Mouse (Mus musculus): ENCODE data around the gene Ntm. TPM values are rescaled to one million over a fixed set of nuclear protein-coding genes. Genes with fewer than 3 reads are reported as not detected.

Gene Ntm
- polyA plus RNA-seq, 1 experiment: 0.32 TPM

DNA sequence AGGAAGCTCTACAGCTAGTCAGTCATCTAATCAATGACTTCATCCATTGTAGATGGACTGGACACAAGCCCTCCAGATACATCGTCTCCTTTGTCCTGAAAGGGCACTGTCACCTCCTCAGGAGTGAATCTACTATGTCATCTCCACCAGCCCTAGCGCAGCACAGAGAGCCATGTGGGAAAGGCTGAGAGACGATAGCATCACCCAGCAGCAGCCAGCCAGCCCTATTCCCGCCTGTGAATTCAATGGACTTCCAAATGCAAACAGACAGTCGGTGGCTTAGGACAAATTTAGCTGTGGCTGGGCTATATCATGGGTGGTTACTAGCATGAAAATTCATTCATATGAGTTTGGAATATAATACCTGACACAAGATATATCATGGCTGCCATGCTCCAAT lies 70.1 kb downstream of the Ntm start:
- WGBS: 71% methylated on average over 5 of the region's 5 CpGs
- DNase-seq (ENCODE audit: low read depth, low spot score): no peak

DNA sequence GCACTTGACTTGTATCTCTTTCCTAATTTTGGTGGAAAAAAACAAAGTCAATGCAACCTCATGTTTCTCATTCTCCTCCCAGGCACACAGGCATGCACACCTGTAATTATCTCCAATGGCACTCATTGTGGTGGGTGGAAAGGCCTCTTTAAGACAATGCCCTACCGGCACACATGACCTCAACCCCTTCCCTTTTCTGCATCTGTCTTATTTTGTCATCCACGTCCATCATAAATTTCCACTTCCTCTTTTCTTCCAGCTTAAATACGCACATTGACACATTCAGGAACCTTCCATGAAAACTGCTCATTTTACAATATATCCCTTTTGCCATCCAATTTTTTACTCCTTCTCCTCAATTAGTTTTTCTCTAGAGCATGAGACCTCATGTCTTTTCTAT lies 74.2 kb downstream of the Ntm start:
- no peak for DNase-seq (ENCODE audit: low read depth, low spot score)
- 76% methylated on average over 3 of the region's 3 CpGs for WGBS

DNA sequence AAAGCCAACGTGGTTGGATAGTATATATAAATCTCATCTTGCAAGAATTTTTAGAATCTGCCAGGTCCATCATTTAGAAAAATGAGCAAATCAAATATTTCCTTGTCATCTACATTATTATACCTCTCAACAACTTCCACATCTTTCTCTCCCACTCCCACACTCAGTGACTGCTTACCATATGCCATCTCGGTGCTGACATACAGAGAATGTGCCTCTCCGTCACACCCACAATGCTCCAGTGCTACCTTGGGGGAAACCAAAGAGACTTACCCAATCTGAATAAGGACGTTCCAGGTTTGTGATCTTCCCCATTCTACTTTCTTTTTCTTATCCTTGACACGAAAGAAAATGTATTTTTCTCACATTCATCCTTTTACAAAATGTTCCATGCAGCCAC lies 75.0 kb downstream of the Ntm start:
- DNase-seq (ENCODE audit: low read depth, low spot score): no peak
- WGBS: 68% methylated on average over 5 of the region's 5 CpGs

DNA sequence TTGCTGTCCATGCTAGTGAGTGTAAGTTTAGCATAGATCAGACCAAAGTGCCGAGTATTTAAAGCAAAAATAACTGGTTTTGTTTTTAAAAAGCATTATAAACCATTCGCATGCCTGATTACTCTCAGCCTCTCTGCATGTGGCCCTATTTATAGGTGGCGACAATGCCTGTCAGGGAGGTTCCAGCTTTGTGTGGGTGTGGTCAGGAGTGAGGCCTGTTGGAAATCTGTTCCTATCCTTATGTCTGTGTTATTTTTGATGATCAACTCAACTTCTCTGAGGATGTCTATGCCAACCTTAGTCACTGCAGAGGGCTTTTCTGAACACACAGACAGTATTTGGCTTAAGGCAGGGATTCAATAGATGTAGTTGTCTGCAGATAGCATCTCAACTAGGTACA lies 78.9 kb downstream of the Ntm start:
- 71% methylated on average over 3 of the region's 3 CpGs for WGBS
- DNase-seq (ENCODE audit: low read depth, low spot score): no peak

DNA sequence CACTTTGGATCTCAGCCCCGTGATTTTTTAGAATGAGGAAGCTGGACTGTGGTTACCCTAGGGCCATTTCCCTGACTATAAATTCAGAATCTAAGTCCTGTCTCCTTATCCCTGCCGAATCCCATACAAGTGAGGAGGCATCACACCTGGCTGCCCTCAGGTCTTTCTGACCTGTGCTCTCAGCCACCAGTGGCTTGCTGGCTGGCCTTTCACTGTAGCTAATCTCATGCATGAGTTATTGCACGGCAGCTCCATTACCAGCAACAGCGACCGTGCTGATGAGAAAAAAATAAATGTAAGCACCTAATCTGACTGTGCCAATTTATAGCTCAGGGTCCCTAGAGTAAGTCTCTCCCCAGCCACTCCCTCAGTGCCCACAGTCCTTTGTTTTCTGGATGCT lies 81.3 kb downstream of the Ntm start:
- 78% methylated on average over 5 of the region's 5 CpGs for WGBS
- no peak for DNase-seq (ENCODE audit: low read depth, low spot score)

DNA sequence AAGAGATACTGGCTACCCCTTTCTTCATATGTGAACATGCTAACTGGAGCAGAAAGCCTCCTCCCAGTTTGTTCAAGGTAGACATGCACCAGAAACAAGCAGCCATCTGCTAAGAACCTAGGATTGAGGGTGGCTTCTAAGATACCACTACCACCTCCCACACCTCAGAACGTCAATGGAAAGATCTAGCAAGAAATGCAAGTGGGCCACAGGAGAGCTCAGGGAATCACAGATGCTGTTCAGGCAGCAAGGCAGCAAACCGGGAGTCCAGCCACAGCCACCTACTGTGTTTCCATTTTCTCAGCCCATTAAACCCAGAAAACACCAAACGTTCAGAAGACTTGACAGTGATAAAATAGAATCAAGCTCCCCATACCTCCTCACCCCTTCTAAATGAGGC lies 85.4 kb downstream of the Ntm start:
- DNase-seq (ENCODE audit: low read depth, low spot score): no peak
- 75% methylated on average over 3 of the region's 3 CpGs for WGBS

DNA sequence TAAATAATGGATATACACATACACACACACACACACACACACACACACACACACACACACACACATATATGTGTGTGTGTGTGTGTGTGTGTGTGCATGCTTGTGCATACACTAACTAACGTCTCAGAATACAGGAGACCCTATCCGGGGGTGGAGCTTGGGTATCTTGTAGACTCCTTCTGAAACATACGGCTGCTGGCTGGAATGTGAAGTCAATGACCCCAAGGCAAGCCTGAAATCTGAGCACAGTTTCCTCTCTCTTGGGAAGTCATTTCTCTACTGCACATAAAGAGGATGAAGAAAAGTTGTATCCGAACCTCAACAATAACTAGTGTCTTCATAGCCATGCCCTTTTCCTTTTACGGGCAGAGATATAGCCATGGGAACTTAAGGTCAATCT lies 95.2 kb downstream of the Ntm start:
- no peak for DNase-seq (ENCODE audit: low read depth, low spot score)
- WGBS: 63% methylated on average over 5 of the region's 5 CpGs

DNA sequence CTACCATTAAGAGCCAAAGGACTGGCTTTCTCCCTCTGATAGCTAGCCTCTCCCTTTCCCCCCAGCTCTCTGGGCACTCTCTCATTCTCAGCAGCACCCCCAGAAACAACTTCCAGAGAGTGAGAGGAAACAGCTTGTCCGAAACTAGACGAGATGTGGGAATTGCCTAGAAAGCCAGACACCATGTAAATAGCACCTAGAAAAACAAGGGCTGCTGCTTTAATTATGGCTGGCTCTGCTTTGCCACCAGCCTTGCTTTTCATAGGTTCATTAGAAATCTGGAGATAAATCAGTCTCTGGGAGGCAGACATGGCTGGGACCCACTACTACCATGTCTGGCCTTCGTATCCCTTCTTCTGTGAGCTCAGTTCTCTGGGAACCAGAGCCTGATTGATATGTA lies 96.1 kb downstream of the Ntm start:
- no peak for DNase-seq (ENCODE audit: low read depth, low spot score)
- 62% methylated on average over 3 of the region's 3 CpGs for WGBS

DNA sequence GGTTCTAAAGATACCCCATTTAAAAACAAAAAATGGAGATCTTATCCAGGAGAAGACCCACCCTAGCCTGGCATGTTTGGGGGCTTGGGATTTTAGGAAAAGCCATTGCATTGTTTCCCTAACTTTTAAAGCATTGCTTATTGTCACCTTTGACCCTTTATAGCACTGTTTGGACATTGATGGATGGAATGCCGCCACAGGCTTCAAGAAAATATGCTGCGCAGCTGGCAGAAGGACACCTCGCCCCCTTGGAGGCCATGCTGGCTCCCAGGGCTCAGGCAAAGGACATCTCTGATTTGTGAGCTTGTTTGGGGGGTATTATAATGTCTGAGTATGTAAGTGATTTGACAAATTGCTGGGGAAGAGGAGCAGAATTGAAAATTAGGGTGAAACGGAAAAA lies 96.8 kb downstream of the Ntm start:
- WGBS: 40% methylated on average over 4 of the region's 4 CpGs
- no peak for DNase-seq (ENCODE audit: low read depth, low spot score)

DNA sequence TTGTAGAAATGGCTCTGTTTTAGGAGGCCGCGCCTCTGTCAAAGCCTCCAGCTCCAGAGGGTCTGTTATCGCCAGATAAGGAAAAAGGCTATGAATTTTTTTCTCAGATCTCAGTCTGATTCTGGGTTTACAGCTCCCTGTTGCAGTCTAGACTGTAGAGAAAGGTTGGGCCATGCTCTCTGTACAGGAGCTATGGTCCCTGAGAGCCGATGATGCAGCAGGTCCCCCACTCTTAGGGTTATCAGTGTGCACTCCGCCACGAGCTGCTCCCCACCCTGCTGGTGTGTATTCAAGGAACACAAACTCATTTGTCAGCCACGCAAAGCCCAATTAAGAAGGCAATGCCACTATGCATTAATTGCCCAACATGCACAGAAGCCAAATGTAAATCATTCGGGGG lies 97.4 kb downstream of the Ntm start:
- no peak for DNase-seq (ENCODE audit: low read depth, low spot score)
- 58% methylated on average over 8 of the region's 8 CpGs for WGBS

DNA sequence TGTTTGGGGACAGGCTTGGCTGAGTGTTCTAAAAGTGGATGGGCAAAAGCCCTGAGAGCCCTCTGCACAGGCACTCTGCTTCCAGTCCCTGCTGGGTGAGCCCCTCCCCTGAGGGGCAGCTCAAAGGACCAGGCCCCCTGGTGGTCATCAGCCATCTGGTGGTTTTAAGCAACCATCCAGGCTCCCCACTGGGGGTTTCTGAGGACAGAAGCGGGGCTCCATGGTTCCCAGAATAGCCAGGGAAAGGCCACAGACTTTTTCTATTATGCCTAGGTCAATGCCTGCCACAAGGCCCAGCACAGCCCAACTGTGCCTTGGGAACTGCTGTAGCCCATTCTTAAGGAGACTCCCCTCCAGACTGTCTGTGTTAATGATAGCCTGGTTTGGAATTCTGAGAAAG lies 98.1 kb downstream of the Ntm start:
- DNase-seq (ENCODE audit: low read depth, low spot score): no peak
- WGBS: 36% methylated on average over 1 of the region's 1 CpGs

DNA sequence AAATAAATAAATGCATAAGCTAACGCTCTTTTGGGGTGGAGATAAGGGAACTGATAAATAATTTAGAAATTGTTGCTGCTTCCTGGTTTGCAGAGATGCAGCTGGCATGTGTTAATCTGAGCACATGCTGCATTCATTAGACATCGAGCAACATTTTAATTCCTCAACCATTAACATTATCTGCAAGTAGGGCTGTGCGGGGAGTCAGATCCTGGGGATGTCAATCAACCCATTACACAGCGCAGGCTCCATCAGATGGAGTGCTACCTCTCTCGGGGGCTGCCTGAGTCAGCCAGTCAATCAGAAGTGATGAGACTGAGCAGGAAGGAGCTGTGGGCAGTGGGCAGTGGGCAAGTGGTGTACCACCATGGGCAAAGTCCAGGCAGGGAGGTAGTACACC lies 100.5 kb downstream of the Ntm start:
- DNase-seq (ENCODE audit: low read depth, low spot score): no peak
- WGBS: 65% methylated on average over 5 of the region's 5 CpGs

DNA sequence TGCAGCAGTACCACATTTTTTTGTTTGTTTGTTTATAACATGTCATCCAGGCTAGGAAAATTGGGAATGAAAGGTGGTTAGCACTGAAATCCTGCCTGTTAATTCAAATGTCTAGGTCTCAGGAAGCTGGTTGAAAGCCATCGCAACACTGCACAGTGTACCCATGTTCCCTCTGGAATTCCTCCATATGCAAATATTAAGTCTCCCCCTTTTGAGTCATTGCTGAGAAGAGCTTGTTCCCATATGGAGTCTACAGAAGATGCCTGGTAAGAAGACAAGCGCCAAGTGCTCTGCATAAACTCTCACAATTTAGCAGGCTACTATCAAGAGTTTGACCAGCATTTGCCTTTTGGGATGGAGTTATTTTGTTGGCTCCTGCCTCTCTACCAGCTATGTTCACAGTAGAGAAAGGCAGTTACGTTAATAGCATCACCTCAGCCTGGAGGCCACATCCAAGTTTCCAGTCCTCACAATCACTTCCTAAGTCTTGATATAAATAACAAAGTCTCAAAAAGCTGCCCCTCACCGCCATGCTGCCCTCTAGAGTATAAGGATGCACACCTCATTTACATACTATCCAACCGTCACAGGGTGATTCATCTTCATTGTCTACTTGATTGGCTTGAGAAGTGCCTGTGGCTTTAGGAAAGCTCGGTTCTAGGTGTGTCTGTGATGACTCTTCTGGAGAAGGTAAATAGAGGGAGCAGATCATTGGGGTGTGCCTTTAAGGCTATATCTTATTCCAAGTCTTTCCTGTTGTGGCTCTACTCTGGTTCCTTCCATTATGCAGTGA lies 103.5 kb downstream of the Ntm start:
- 81% methylated on average over 6 of the region's 6 CpGs for WGBS
- DNase-seq (ENCODE audit: low read depth, low spot score): no peak

DNA sequence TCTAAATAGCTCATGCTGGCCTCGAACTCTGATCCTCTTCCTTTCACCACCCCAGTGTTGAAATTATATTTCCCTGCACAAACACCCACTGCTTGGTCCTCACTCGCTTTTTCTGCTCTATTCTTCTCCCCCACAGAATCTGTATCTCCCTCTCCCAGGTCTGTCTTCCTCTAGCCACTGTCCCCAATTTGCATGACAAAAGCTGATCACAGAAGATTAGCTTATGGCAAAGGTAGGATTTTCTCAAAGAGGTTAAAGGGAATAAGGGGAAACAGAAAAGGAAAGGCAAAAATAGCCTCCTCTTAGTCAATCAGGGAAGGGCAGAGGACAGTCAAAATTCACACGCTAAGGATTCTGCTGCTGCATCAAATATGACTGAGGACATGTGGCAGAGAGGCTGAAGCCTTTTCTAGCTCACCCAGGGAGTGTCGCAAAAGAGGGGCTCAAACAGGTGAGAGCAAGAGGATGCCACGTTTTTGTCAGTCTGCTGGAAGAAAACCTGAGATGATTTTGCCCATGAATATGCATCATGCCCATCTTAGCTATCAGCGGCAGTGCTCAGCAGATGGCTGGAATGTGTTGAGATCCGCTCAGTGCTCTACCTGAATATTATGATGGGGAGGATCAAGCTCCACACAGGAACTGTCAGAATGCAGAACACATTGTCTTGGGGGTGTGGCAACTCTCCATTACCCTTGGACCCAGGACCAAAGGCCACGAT lies 114.0 kb downstream of the Ntm start:
- no peak for DNase-seq (ENCODE audit: low read depth, low spot score)
- WGBS: 48% methylated on average over 8 of the region's 8 CpGs

DNA sequence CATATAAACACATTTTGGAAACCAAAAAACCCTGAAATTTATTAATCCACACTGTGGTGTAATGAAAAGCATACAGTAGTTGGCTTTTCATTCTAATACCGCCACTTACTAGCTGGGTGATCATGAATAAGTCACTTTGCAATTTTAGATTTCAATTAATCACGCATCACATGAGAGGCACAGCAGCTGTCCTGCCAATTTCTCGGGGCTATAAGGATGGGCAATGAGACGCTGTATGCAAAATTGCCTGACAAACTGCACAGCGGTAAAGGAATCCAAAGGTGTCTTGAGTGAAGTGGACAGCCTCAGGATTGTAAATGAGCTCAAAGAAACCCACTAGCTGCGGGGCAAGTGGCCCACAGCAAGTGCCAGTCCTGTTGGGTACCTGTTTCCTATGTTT lies 125.6 kb downstream of the Ntm start:
- DNase-seq (ENCODE audit: low read depth, low spot score): no peak
- 80% methylated on average over 6 of the region's 6 CpGs for WGBS

DNA sequence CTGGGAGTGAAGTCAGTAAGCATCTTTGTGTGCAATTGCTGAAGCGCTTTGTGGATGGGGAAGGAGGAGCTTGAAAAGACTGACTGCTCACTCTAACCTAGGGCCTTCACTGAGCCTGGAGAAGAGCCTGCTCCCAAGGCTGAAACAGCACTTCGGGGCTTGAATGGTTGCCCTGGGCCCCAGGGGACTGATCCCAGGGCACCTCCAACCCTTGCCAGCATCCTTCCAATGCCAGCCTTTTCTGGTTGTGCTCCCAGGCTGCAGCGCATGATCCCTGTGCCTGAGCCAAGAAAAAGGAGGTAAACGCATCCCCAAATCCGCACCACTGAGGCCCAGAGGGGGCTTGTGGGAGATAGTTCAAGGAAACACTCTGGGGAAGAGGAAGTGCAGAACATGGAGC lies 128.0 kb downstream of the Ntm start:
- DNase-seq (ENCODE audit: low read depth, low spot score): no peak
- 72% methylated on average over 5 of the region's 5 CpGs for WGBS

DNA sequence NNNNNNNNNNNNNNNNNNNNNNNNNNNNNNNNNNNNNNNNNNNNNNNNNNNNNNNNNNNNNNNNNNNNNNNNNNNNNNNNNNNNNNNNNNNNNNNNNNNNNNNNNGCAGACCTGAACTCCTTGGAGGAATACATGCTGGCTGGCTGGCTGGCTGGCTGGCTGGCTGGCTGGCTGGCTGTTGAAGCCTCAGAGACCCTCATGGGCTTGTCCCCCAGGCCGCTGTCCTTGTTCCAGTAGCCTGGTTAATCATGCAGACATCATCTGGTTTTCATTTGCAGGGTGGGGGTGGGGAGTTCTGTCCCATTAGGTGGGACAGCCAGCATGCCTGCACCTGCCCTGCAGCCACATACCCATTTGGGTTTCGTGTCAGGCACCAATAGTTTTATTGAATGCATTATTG lies 129.2 kb downstream of the Ntm start:
- no peak for DNase-seq (ENCODE audit: low read depth, low spot score)
- 43% methylated on average over 2 of the region's 2 CpGs for WGBS

DNA sequence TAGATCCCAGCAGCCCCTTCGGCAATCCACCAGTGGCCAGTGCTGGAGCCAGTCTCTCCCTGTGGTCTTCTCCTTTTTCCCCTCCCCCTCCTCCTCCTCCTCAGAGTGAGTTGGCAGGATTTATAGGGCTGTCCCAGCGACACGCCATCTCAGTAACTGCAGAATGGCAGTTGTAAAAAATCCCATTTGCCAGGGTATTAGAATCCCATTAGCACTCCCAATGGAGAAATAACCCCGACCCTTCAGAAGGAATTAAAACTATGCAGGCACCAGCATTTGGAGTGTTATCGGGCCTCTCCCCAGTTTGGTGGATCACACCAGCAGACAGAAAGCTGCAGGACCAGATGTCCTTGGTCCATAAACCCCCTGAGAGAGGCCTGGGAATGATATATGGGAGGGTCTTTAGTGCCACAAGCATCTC lies 135.7 kb downstream of the Ntm start:
- WGBS: 17% methylated on average over 5 of the region's 5 CpGs
- DNase-seq (ENCODE audit: low read depth, low spot score): no peak

DNA sequence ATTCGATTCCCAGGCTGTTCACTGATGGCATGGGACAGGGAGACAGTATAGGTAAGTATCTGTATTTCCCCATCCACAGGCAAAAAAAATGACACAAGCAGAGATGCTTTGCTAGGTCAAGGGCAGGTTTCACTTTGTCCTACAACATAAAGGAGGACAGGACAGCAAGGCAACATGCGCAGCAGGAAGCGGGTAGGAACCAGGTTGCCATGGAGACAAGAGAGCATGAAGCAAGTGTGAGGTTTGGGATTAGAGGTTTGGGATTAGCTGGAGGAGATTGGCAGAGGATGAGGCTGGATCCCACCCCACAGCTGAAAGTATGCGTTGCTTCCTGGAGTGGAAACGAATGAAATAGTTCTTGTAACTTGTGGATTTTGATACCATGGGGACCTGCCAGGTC lies 137.7 kb downstream of the Ntm start:
- 88% methylated on average over 5 of the region's 5 CpGs for WGBS

DNA sequence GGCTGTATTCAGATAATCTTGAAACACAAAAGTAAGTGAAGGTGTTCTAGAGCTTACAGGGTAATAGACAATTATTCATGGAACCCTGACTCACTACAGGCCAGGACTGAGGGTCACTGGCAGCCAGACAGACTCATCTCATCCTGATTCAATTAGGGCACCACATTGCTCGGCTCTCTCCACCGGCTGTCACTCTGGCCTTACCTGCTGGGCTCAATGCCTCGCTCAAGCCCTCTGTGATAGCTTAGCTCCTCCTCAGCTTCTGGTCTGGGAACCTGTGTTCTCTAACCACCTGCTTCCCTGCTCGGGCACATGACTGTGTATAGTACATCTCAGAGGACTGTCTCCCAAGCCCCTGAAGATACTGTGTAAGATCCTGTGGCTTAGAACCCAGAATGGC lies 139.2 kb downstream of the Ntm start:
- DNase-seq (ENCODE audit: low read depth, low spot score): no peak
- 80% methylated on average over 4 of the region's 4 CpGs for WGBS

More for the DNA sequence above, 137.7 kb downstream of the Ntm start:
- no peak for DNase-seq (ENCODE audit: low read depth, low spot score)

DNA sequence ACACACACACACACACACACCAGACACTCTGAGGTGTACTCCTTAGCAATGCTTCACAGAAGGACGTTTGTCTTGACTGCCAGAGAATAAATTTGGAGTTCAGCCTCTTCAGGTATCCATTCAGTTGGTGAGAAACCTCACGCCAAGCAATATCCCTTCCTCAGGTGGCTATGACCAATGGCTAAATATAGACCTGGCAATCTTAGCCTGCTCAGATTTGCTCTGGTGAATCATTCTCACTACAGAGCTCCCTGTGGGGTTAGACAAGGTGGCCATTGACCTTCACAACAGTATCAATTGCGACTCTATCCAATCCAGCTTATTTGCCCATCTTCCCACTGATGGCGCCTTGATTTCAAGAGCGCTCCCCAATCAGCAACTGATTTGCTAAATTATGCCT lies 150.3 kb downstream of the Ntm start:
- 70% methylated on average over 5 of the region's 5 CpGs for WGBS
- no peak for DNase-seq (ENCODE audit: low read depth, low spot score)

Measured in large intestine, adult 2 months (tissue).